Mouse (Mus musculus): ENCODE measurements around the gene Ada.

GRCm38 (mm10) chr2:163777061-163777460, 27.0 kb upstream of the Ada start:
- TF ChIP-seq CTCF (IDR thresholded peaks at IDR 0.05; ENCODE audit: low read depth, low read length) (no peak), GATA1 (IDR thresholded peaks at IDR 0.05; ENCODE audit: borderline replicate concordance, low read length) (no peak), GATA2 (IDR thresholded peaks at IDR 0.05; ENCODE audit: borderline replicate concordance, low read depth, low read length) (no peak), POLR2AphosphoS5 (IDR thresholded peaks at IDR 0.05; ENCODE audit: insufficient replicate concordance, low read depth, low read length) (no peak)
